Mouse (Mus musculus): ENCODE measurements around the gene BC049352. TPM values are rescaled to one million over a fixed set of nuclear protein-coding genes. Genes with fewer than 3 reads are reported as not detected.

BC049352 gene
- polyA plus RNA-seq, 1 experiment = not detected

- TF ChIP-seq FOSL1 (IDR thresholded peaks at IDR 0.05; ENCODE audit: insufficient read depth, low read length, poor library complexity, severe bottlenecking) (no peak), MAX (IDR thresholded peaks at IDR 0.05) (no peak), MYOG (IDR thresholded peaks at IDR 0.05; ENCODE audit: control insufficient read depth, extremely low read depth, insufficient read length) (no peak), CTCF (IDR thresholded peaks at IDR 0.05; ENCODE audit: control insufficient read depth, insufficient read depth, insufficient read length) (no peak), USF1 (IDR thresholded peaks at IDR 0.05; ENCODE audit: low read depth) (no peak), MYOD1 (IDR thresholded peaks at IDR 0.05; ENCODE audit: control insufficient read depth, insufficient read length, low read depth) (no peak)
- H3ac ChIP-seq (ENCODE audit: control insufficient read depth, insufficient read length, low read depth) = no peak overlapping the region
- no peaks in the 10 kb centered on the region for H3K79me2 ChIP-seq (ENCODE audit: control insufficient read depth, insufficient read depth)
- H3K4me3 ChIP-seq (ENCODE audit: insufficient read depth, poor library complexity, severe bottlenecking) = no peak overlapping the region
- H3K36me3 ChIP-seq (ENCODE audit: control insufficient read depth, insufficient read depth) = no peaks in the 10 kb centered on the region
- no peaks in the 10 kb centered on the region for H3K79me3 ChIP-seq (ENCODE audit: low read depth)
- H3K27me3 ChIP-seq (ENCODE audit: control insufficient read depth, insufficient read depth, insufficient read length) = peaks cover 88% of the 10 kb centered on the region
Observed at GRCm38 (mm10) chr9:45140945-45141344, 40.9 kb upstream of the BC049352 start.

GRCm38 (mm10) chr9:45142686-45143085, 39.1 kb upstream of the BC049352 start:
- no peaks in the 10 kb centered on the region for H3K79me3 ChIP-seq (ENCODE audit: low read depth)
- no peaks in the 10 kb centered on the region for H3K36me3 ChIP-seq (ENCODE audit: control insufficient read depth, insufficient read depth)
- H3K79me2 ChIP-seq (ENCODE audit: control insufficient read depth, insufficient read depth) = no peaks in the 10 kb centered on the region
- TF ChIP-seq USF1 (IDR thresholded peaks at IDR 0.05; ENCODE audit: low read depth) (no peak), CEBPB (IDR thresholded peaks at IDR 0.05; ENCODE audit: low read depth) (no peak), CTCF (IDR thresholded peaks at IDR 0.05; ENCODE audit: control insufficient read depth, insufficient read depth, insufficient read length) (no peak), FOSL1 (IDR thresholded peaks at IDR 0.05; ENCODE audit: insufficient read depth, low read length, poor library complexity, severe bottlenecking) (no peak), MYOD1 (IDR thresholded peaks at IDR 0.05; ENCODE audit: control insufficient read depth, insufficient read length, low read depth) (no peak), MYOG (IDR thresholded peaks at IDR 0.05; ENCODE audit: control insufficient read depth, extremely low read depth, insufficient read length) (no peak), MAX (IDR thresholded peaks at IDR 0.05) (no peak)
- H3K4me3 ChIP-seq (ENCODE audit: insufficient read depth, poor library complexity, severe bottlenecking) = no peak overlapping the region
- no peak overlapping the region for H3ac ChIP-seq (ENCODE audit: control insufficient read depth, insufficient read length, low read depth)
- H3K27me3 ChIP-seq (ENCODE audit: control insufficient read depth, insufficient read depth, insufficient read length) = peaks cover 83% of the 10 kb centered on the region

DNA sequence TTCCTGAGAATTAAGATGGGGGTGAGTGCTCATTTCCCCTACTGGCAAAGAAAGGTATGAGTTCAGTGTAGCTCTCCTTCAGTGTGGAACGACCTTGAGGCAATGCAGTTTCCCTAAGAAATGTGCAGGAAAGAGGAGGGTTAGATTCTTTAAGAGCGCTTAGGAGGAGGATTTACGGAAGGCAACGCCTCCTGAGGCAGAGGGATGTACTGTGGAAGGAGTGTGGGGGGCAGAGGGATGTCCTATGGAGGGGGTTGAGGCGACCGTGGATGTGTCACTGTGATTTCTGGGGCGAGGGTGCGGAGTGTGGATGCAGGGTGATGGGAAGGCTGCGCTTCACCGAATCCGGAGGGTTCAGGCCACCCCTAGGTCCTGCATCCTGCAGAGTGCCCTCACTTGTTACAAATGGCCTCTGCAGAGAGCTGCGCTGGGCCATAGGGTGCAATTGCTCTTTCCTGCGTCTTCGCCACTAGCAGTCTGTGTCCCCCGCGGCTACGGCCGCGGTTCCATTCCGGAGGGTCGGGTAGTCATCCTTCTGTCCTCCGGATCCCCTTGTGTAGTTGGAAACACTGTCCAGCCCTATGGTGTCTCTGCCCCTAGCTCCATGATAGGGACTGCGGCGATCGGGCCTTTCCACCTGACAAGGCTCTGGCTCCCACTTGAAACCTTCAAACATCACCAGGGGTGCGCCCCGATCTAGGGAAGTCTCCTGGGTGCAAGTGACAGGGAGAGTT, 36.1 kb upstream of the BC049352 start:
- Histone ChIP-seq H3K36me3 (ENCODE audit: control insufficient read depth, insufficient read depth) (no peaks in the 10 kb centered on the region), H3K4me3 (ENCODE audit: insufficient read depth, poor library complexity, severe bottlenecking) (no peak overlapping the region), H3K79me3 (ENCODE audit: low read depth) (no peaks in the 10 kb centered on the region), H3K27me3 (ENCODE audit: control insufficient read depth, insufficient read depth, insufficient read length) (peaks cover 84% of the 10 kb centered on the region), H3K79me2 (ENCODE audit: control insufficient read depth, insufficient read depth) (no peaks in the 10 kb centered on the region), H3ac (ENCODE audit: control insufficient read depth, insufficient read length, low read depth) (no peak overlapping the region)
- TF ChIP-seq MYOD1 (IDR thresholded peaks at IDR 0.05; ENCODE audit: control insufficient read depth, insufficient read length, low read depth) (no peak), MAX (IDR thresholded peaks at IDR 0.05) (no peak), FOSL1 (IDR thresholded peaks at IDR 0.05; ENCODE audit: insufficient read depth, low read length, poor library complexity, severe bottlenecking) (no peak), CTCF (IDR thresholded peaks at IDR 0.05; ENCODE audit: control insufficient read depth, insufficient read depth, insufficient read length) (no peak), CEBPB (IDR thresholded peaks at IDR 0.05; ENCODE audit: low read depth) (no peak), MYOG (IDR thresholded peaks at IDR 0.05; ENCODE audit: control insufficient read depth, extremely low read depth, insufficient read length) (no peak), USF1 (IDR thresholded peaks at IDR 0.05; ENCODE audit: low read depth) (no peak)

- TF ChIP-seq CTCF (IDR thresholded peaks at IDR 0.05; ENCODE audit: control insufficient read depth, insufficient read depth, insufficient read length) (no peak), MYOD1 (IDR thresholded peaks at IDR 0.05; ENCODE audit: control insufficient read depth, insufficient read length, low read depth) (no peak), USF1 (IDR thresholded peaks at IDR 0.05; ENCODE audit: low read depth) (no peak), MAX (IDR thresholded peaks at IDR 0.05) (no peak), MYOG (IDR thresholded peaks at IDR 0.05; ENCODE audit: control insufficient read depth, extremely low read depth, insufficient read length) (no peak), FOSL1 (IDR thresholded peaks at IDR 0.05; ENCODE audit: insufficient read depth, low read length, poor library complexity, severe bottlenecking) (no peak), CEBPB (IDR thresholded peaks at IDR 0.05; ENCODE audit: low read depth) (no peak)
- no peaks in the 10 kb centered on the region for H3K79me2 ChIP-seq (ENCODE audit: control insufficient read depth, insufficient read depth)
- H3K79me3 ChIP-seq (ENCODE audit: low read depth) = no peaks in the 10 kb centered on the region
- no peak overlapping the region for H3ac ChIP-seq (ENCODE audit: control insufficient read depth, insufficient read length, low read depth)
- H3K36me3 ChIP-seq (ENCODE audit: control insufficient read depth, insufficient read depth) = no peaks in the 10 kb centered on the region
- H3K4me3 ChIP-seq (ENCODE audit: insufficient read depth, poor library complexity, severe bottlenecking) = no peak overlapping the region
- peaks cover 83% of the 10 kb centered on the region for H3K27me3 ChIP-seq (ENCODE audit: control insufficient read depth, insufficient read depth, insufficient read length)
Observed at GRCm38 (mm10) chr9:45146267-45146597, 35.6 kb upstream of the BC049352 start.

- no peaks in the 10 kb centered on the region for H3K36me3 ChIP-seq (ENCODE audit: control insufficient read depth, insufficient read depth)
- H3K79me3 ChIP-seq (ENCODE audit: low read depth) = no peaks in the 10 kb centered on the region
- H3K27me3 ChIP-seq (ENCODE audit: control insufficient read depth, insufficient read depth, insufficient read length) = peaks cover 57% of the 10 kb centered on the region
- no peak overlapping the region for H3ac ChIP-seq (ENCODE audit: control insufficient read depth, insufficient read length, low read depth)
- H3K79me2 ChIP-seq (ENCODE audit: control insufficient read depth, insufficient read depth) = no peaks in the 10 kb centered on the region
- no peak overlapping the region for H3K4me3 ChIP-seq (ENCODE audit: insufficient read depth, poor library complexity, severe bottlenecking)
- no peak for TF ChIP-seq MAX (IDR thresholded peaks at IDR 0.05)
- TF ChIP-seq MYOD1 (IDR thresholded peaks at IDR 0.05; ENCODE audit: control insufficient read depth, insufficient read length, low read depth) = no peak
- no peak for TF ChIP-seq MYOG (IDR thresholded peaks at IDR 0.05; ENCODE audit: control insufficient read depth, extremely low read depth, insufficient read length)
- TF ChIP-seq CTCF (IDR thresholded peaks at IDR 0.05; ENCODE audit: control insufficient read depth, insufficient read depth, insufficient read length) = no peak
- no peak for TF ChIP-seq CEBPB (IDR thresholded peaks at IDR 0.05; ENCODE audit: low read depth)
- TF ChIP-seq FOSL1 (IDR thresholded peaks at IDR 0.05; ENCODE audit: insufficient read depth, low read length, poor library complexity, severe bottlenecking) = no peak
- no peak for TF ChIP-seq USF1 (IDR thresholded peaks at IDR 0.05; ENCODE audit: low read depth)
Observed at GRCm38 (mm10) chr9:45150933-45151332, 30.9 kb upstream of the BC049352 start.
